Mouse (Mus musculus) lung, postnatal 0 days (tissue): Measurements from ENCODE around the gene Akr1cl.

ENCODE experiments used
- CTCF ChIP-seq: IDR thresholded peaks from 2 replicates; pipeline ENCODE4 v1.5.1; 2016; ENCODE audit warnings: antibody characterized with exemption, mild to moderate bottlenecking
- EP300 ChIP-seq: IDR thresholded peaks from 2 replicates; pipeline ENCODE4 v1.6.1; 2016; ENCODE audit warnings: antibody characterized with exemption, mild to moderate bottlenecking, control low read depth

- TF ChIP-seq CTCF = no peak
- TF ChIP-seq EP300 = no peak
These were observed at the start of gene Akr1cl for GRCm38 (mm10) chr1:65032641-65033040.
